In genomic region chr1:151338234-151338633, GRCm38 (mm10) we compare ENCODE assay signal across 12 mouse cellular contexts. TPM values are rescaled to one million over a fixed set of nuclear protein-coding genes. Genes with fewer than 3 reads are reported as not detected.
DNase-seq lines count a peak whose midpoint lies in the region; ATAC-seq and TF ChIP-seq lines count a peak whose summit lies in the region.
"Had no signal": no experiment of that assay in that cellular context is flagged by ENCODE, and none has a peak within 500 bp of the region (broad histone marks: within the 10 kb centered on the region; RNA-seq: fewer than 3 reads in every experiment).

No protein-coding gene starts in this region.

- H3K27ac ChIP-seq in hindbrain, postnatal 0 days: no peak overlapping the region
- H3K27ac ChIP-seq in hindbrain, embryonic 14.5 days: no peak overlapping the region
- H3K27ac ChIP-seq: forebrain, embryonic 13.5 days; left cerebral cortex, adult 2 months had no signal

- no peaks in the 10 kb centered on the region for H3K36me3 ChIP-seq in hindbrain, postnatal 0 days (ENCODE audit: insufficient read depth, low read length)
- H3K36me3 ChIP-seq in hindbrain, embryonic 14.5 days (replicated peaks; ENCODE audit: control insufficient read depth, insufficient read depth): no peaks in the 10 kb centered on the region

- ATAC-seq in hindbrain, postnatal 0 days: no peak
- ATAC-seq in hindbrain, embryonic 14.5 days (ENCODE audit: low FRiP score): no peak
- peak; percentile 46 to 49; a peak in 2 of 4 replicates for ATAC-seq in hematopoietic stem cell, adult 5-6 weeks (replicated peaks in 1 of 2; ENCODE audit: insufficient read depth in 1 of 2, low FRiP score in 2 of 2, low TSS enrichment in 1 of 2, low read depth in 1 of 2, poor library complexity in 2 of 2, severe bottlenecking in 2 of 2)
- ATAC-seq: CD4-positive, CD25-positive, alpha-beta regulatory T cell, adult 4 months; forebrain, embryonic 13.5 days had no signal

- no peak for TF ChIP-seq CTCF in hindbrain, postnatal 0 days (IDR thresholded peaks at IDR 0.05; ENCODE audit: low read depth)

- H3K4me2 ChIP-seq in hindbrain, postnatal 0 days (ENCODE audit: low read depth, low read length): no peak overlapping the region
- no peak overlapping the region for H3K4me2 ChIP-seq in hindbrain, embryonic 14.5 days (replicated peaks)
- H3K4me2 ChIP-seq: forebrain, embryonic 13.5 days had no signal

- H3K4me1 ChIP-seq in hindbrain, postnatal 0 days (ENCODE audit: insufficient read depth, low read length): peaks cover 4% of the 10 kb centered on the region; the same call in 1 of the 2 replicates
- 0 out of 2 replicates have a peak, but pooled peaks cover 6% of the 10 kb centered on the region for H3K4me1 ChIP-seq in hindbrain, embryonic 14.5 days (replicated peaks; ENCODE audit: control insufficient read depth, insufficient read depth, low read length)

- H3K27me3 ChIP-seq in hindbrain, postnatal 0 days (ENCODE audit: insufficient read depth, low read length): no peaks in the 10 kb centered on the region
- no peaks in the 10 kb centered on the region for H3K27me3 ChIP-seq in hindbrain, embryonic 14.5 days (ENCODE audit: control insufficient read depth, insufficient read depth, low read length)
- H3K27me3 ChIP-seq: forebrain, embryonic 13.5 days had no signal

- H3K4me3 ChIP-seq in hindbrain, postnatal 0 days (ENCODE audit: low read length): no peak overlapping the region
- no peak overlapping the region for H3K4me3 ChIP-seq in hindbrain, embryonic 14.5 days (replicated peaks; ENCODE audit: low read length)
- H3K4me3 ChIP-seq: forebrain, embryonic 13.5 days; left cerebral cortex, adult 2 months had no signal

- DNase-seq in hindbrain, postnatal 0 days (ENCODE audit: low spot score): peak; percentile 8
- DNase-seq in hindbrain, embryonic 14.5 days (ENCODE audit: low spot score): no peak
- peak; percentile 19 to 44 for DNase-seq in urinary bladder, postnatal 4 days (ENCODE audit: low spot score in 2 of 2)
- DNase-seq in urinary bladder, adult 18-20 months (ENCODE audit: low spot score in 2 of 2): no peak
- no peak for DNase-seq in cerebellum, postnatal 4 days (ENCODE audit: low spot score in 2 of 2)
- no peak for DNase-seq in right cerebral cortex, postnatal 36 days (ENCODE audit: low spot score in 2 of 2)
- no peak for DNase-seq in right cerebral cortex, adult 18-20 months
- DNase-seq: thymus, postnatal 36 days had no signal

- H3K9ac ChIP-seq in hindbrain, postnatal 0 days (replicated peaks; ENCODE audit: low read length): no peak overlapping the region
- no peak overlapping the region for H3K9ac ChIP-seq in hindbrain, embryonic 14.5 days
- H3K9ac ChIP-seq: forebrain, embryonic 13.5 days had no signal

- H3K9me3 ChIP-seq in hindbrain, postnatal 0 days (ENCODE audit: low read length): no peaks in the 10 kb centered on the region
- H3K9me3 ChIP-seq in hindbrain, embryonic 14.5 days (ENCODE audit: control insufficient read depth, low read length): no peaks in the 10 kb centered on the region
- H3K9me3 ChIP-seq: forebrain, embryonic 13.5 days had no signal

RNA-seq across cellular contexts. Expression of gene Ivns1abp, which starts 6.0 kb away (rescaled TPM):
- 121 and 129 TPM in 2 replicates for total RNA-seq in hindbrain, postnatal 0 days (2014; rRNA removed)
- polyA plus RNA-seq in hindbrain, postnatal 0 days (2015; fragmentation: Nextera tagmentation; extraction: Ambion mirVana): 140 and 143 TPM in 2 replicates
- polyA plus RNA-seq in hindbrain, embryonic 14.5 days (2014; fragmentation: Nextera tagmentation; extraction: Ambion mirVana): 229 and 263 TPM in 2 replicates
- total RNA-seq in hematopoietic stem cell, adult 5-6 weeks (2017): 556 and 557 TPM in 2 replicates

Comparison
In these comparisons a context has a peak if more than half of its experiments do, and no peak if none do; other contexts are left out.
1. DNase-seq: peak in hindbrain, postnatal 0 days (single experiment) and urinary bladder, postnatal 4 days (2 of 2); none in hindbrain, embryonic 14.5 days (single experiment), urinary bladder, adult 18-20 months (0 of 2), cerebellum, postnatal 4 days (0 of 2), right cerebral cortex, postnatal 36 days (0 of 2) and right cerebral cortex, adult 18-20 months (single experiment).
2. ATAC-seq: peak in hematopoietic stem cell, adult 5-6 weeks (2 of 2); none in hindbrain, postnatal 0 days (single experiment) and hindbrain, embryonic 14.5 days (single experiment).